Mouse (Mus musculus) neural tube, embryonic 15.5 days (tissue): ENCODE data around the gene Kdr. TPM values are rescaled to one million over a fixed set of nuclear protein-coding genes. Genes with fewer than 3 reads are reported as not detected.

Source experiments
- ATAC-seq: fragments of 200-750 bp; cut with Nextera tagmentation; 2 replicates; pipeline ENCODE4 v1.8.0; 2017; ENCODE audit warnings: mild to moderate bottlenecking, moderate TSS enrichment, moderate library complexity; ENCODE audit not compliant: low FRiP score
- H3K27ac ChIP-seq: fragments of 300-500 bp; sonication (generic); replicated peaks from 2 replicates; pipeline ENCODE4 v1.5.1; 2015; ENCODE audit warnings: mild to moderate bottlenecking, inconsistent platforms
- H3K27me3 ChIP-seq: fragments of 300-500 bp; sonication (generic); replicated peaks from 2 replicates; pipeline ENCODE4 v1.6.1; 2015; ENCODE audit warnings: inconsistent platforms
- H3K36me3 ChIP-seq: fragments of 300-500 bp; sonication (generic); 2 replicates; pipeline ENCODE4 v1.6.1; 2015; ENCODE audit warnings: inconsistent platforms
- H3K4me1 ChIP-seq: fragments of 300-500 bp; sonication (generic); 2 replicates; pipeline ENCODE4 v1.6.1; 2015; ENCODE audit warnings: inconsistent platforms
- H3K4me2 ChIP-seq: fragments of 300-500 bp; sonication (generic); 2 replicates; pipeline ENCODE4 v1.6.1; 2015; ENCODE audit warnings: inconsistent platforms, mild to moderate bottlenecking, moderate library complexity
- H3K4me3 ChIP-seq: fragments of 300-500 bp; sonication (generic); replicated peaks from 2 replicates; pipeline ENCODE4 v1.5.1; 2015; ENCODE audit warnings: mild to moderate bottlenecking, inconsistent platforms
- H3K9ac ChIP-seq: fragments of 300-500 bp; sonication (generic); replicated peaks from 2 replicates; pipeline ENCODE4 v1.6.1; 2015; ENCODE audit warnings: mild to moderate bottlenecking, inconsistent platforms
- H3K9me3 ChIP-seq: fragments of 300-500 bp; sonication (generic); replicated peaks from 2 replicates; pipeline ENCODE4 v1.6.1; 2016; ENCODE audit warnings: inconsistent platforms
- WGBS: fragments of 180-500 bp; shearing (Covaris S2); methylation state at CpG from one replicate; pipeline ENCODE4 v1.1.7; 2015; ENCODE audit warnings: mixed read lengths; 5-methylcytosine and 5-hydroxymethylcytosine counted together
- polyA plus RNA-seq: library from polyadenylated mRNA; unstranded; fragments of >200 nt; fragmentation: Nextera tagmentation; extraction: Ambion mirVana; gene quantifications from 2 replicates; pipeline ENCODE4 v1.2.1, GENCODE M21; 2015

Gene Kdr
- polyA plus RNA-seq, 1 experiment from 2014 or later = 20.0 TPM

GRCm38 (mm10) chr5:75955876-75956275 is 22.4 kb downstream of the Kdr start:
- Histone ChIP-seq H3K4me3 (no peak overlapping the region), H3K4me1 (no peaks in the 10 kb centered on the region), H3K9me3 (no peaks in the 10 kb centered on the region), H3K9ac (no peak overlapping the region), H3K36me3 (no peaks in the 10 kb centered on the region), H3K27me3 (no peaks in the 10 kb centered on the region), H3K4me2 (no peak overlapping the region), H3K27ac (no peak overlapping the region)
- WGBS = 94% methylated on average over 9 of the region's 9 CpGs
- ATAC-seq = no peak

- Histone ChIP-seq H3K36me3 (no peaks in the 10 kb centered on the region), H3K4me3 (no peak overlapping the region), H3K27ac (no peak overlapping the region), H3K4me2 (no peak overlapping the region), H3K4me1 (no peaks in the 10 kb centered on the region), H3K9me3 (no peaks in the 10 kb centered on the region), H3K9ac (no peak overlapping the region), H3K27me3 (no peaks in the 10 kb centered on the region)
- 89% methylated on average over 3 of the region's 3 CpGs for WGBS
- no peak for ATAC-seq
These were observed 23.4 kb downstream of the Kdr start for GRCm38 (mm10) chr5:75954778-75955330.

GRCm38 (mm10) chr5:75954218-75954617 is 24.0 kb downstream of the Kdr start:
- H3K4me1 ChIP-seq = no peaks in the 10 kb centered on the region
- no peak overlapping the region for H3K4me3 ChIP-seq
- H3K27me3 ChIP-seq = no peaks in the 10 kb centered on the region
- no peak overlapping the region for H3K27ac ChIP-seq
- no peak overlapping the region for H3K9ac ChIP-seq
- WGBS = 76% methylated on average over 3 of the region's 3 CpGs
- no peaks in the 10 kb centered on the region for H3K36me3 ChIP-seq
- ATAC-seq = no peak
- H3K4me2 ChIP-seq = no peak overlapping the region
- H3K9me3 ChIP-seq = no peaks in the 10 kb centered on the region

GRCm38 (mm10) chr5:75952131-75952795 is 26.0 kb downstream of the Kdr start:
- 42% methylated on average over 8 of the region's 8 CpGs for WGBS
- H3K4me1 ChIP-seq = no peaks in the 10 kb centered on the region

GRCm38 (mm10) chr5:75950866-75951265 is 27.4 kb downstream of the Kdr start:
- WGBS = 59% methylated on average over 2 of the region's 2 CpGs
- ATAC-seq = no peak
- H3K27ac ChIP-seq = no peak overlapping the region

More at GRCm38 (mm10) chr5:75952131-75952795, 26.0 kb downstream of the Kdr start:
- Histone ChIP-seq H3K27ac (no peak overlapping the region), H3K9ac (no peak overlapping the region), H3K36me3 (no peaks in the 10 kb centered on the region), H3K4me3 (no peak overlapping the region), H3K27me3 (no peaks in the 10 kb centered on the region), H3K9me3 (no peaks in the 10 kb centered on the region), H3K4me2 (no peak overlapping the region)
- ATAC-seq = no peak

GRCm38 (mm10) chr5:75945394-75945793 is 32.9 kb downstream of the Kdr start:
- WGBS = 82% methylated on average over 4 of the region's 4 CpGs
- no peak for ATAC-seq
- H3K4me2 ChIP-seq = no peak overlapping the region

More at GRCm38 (mm10) chr5:75950866-75951265, 27.4 kb downstream of the Kdr start:
- no peak overlapping the region for H3K9ac ChIP-seq
- no peak overlapping the region for H3K4me2 ChIP-seq
- H3K36me3 ChIP-seq = no peaks in the 10 kb centered on the region
- H3K27me3 ChIP-seq = no peaks in the 10 kb centered on the region
- H3K4me1 ChIP-seq = no peaks in the 10 kb centered on the region
- no peak overlapping the region for H3K4me3 ChIP-seq
- H3K9me3 ChIP-seq = no peaks in the 10 kb centered on the region

GRCm38 (mm10) chr5:75943301-75943700 is 35.0 kb downstream of the Kdr start:
- 96% methylated on average over 6 of the region's 6 CpGs for WGBS
- Histone ChIP-seq H3K9me3 (no peaks in the 10 kb centered on the region), H3K4me3 (no peak overlapping the region), H3K9ac (no peak overlapping the region), H3K4me1 (no peaks in the 10 kb centered on the region), H3K4me2 (no peak overlapping the region), H3K27ac (no peak overlapping the region), H3K36me3 (no peaks in the 10 kb centered on the region), H3K27me3 (no peaks in the 10 kb centered on the region)
- no peak for ATAC-seq

More at GRCm38 (mm10) chr5:75945394-75945793, 32.9 kb downstream of the Kdr start:
- Histone ChIP-seq H3K4me3 (no peak overlapping the region), H3K4me1 (no peaks in the 10 kb centered on the region), H3K27ac (no peak overlapping the region), H3K36me3 (no peaks in the 10 kb centered on the region), H3K27me3 (no peaks in the 10 kb centered on the region), H3K9ac (no peak overlapping the region), H3K9me3 (no peaks in the 10 kb centered on the region)

- no peak overlapping the region for H3K4me2 ChIP-seq
- no peak overlapping the region for H3K27ac ChIP-seq
- WGBS = 54% methylated on average over 11 of the region's 11 CpGs
- H3K9me3 ChIP-seq = no peaks in the 10 kb centered on the region
- no peak overlapping the region for H3K4me3 ChIP-seq
- no peaks in the 10 kb centered on the region for H3K27me3 ChIP-seq
- H3K9ac ChIP-seq = no peak overlapping the region
- H3K4me1 ChIP-seq = no peaks in the 10 kb centered on the region
- H3K36me3 ChIP-seq = no peaks in the 10 kb centered on the region
- no peak for ATAC-seq
These were observed 36.3 kb downstream of the Kdr start for GRCm38 (mm10) chr5:75941775-75942580.

- no peak overlapping the region for H3K4me3 ChIP-seq
- H3K27me3 ChIP-seq = no peaks in the 10 kb centered on the region
- no peak overlapping the region for H3K9ac ChIP-seq
- no peaks in the 10 kb centered on the region for H3K4me1 ChIP-seq
- H3K27ac ChIP-seq = no peak overlapping the region
- H3K36me3 ChIP-seq = no peaks in the 10 kb centered on the region
- 71% methylated on average over 8 of the region's 8 CpGs for WGBS
- no peak overlapping the region for H3K4me2 ChIP-seq
- ATAC-seq = no peak
- no peaks in the 10 kb centered on the region for H3K9me3 ChIP-seq
These were observed 39.0 kb downstream of the Kdr start for GRCm38 (mm10) chr5:75939144-75939732.

GRCm38 (mm10) chr5:75938012-75938411 is 40.2 kb downstream of the Kdr start:
- ATAC-seq = no peak
- Histone ChIP-seq H3K4me3 (no peak overlapping the region), H3K9ac (no peak overlapping the region), H3K27ac (no peak overlapping the region), H3K4me1 (no peaks in the 10 kb centered on the region), H3K9me3 (no peaks in the 10 kb centered on the region), H3K36me3 (no peaks in the 10 kb centered on the region), H3K4me2 (no peak overlapping the region), H3K27me3 (no peaks in the 10 kb centered on the region)
- WGBS = 81% methylated on average over 4 of the region's 4 CpGs

GRCm38 (mm10) chr5:75936223-75936622 is 42.0 kb downstream of the Kdr start:
- H3K36me3 ChIP-seq = no peaks in the 10 kb centered on the region
- no peaks in the 10 kb centered on the region for H3K4me1 ChIP-seq
- no peak for ATAC-seq
- WGBS = 80% methylated on average over 6 of the region's 6 CpGs
- no peak overlapping the region for H3K9ac ChIP-seq
- H3K9me3 ChIP-seq = no peaks in the 10 kb centered on the region
- H3K27me3 ChIP-seq = no peaks in the 10 kb centered on the region
- no peak overlapping the region for H3K4me3 ChIP-seq
- no peak overlapping the region for H3K4me2 ChIP-seq
- no peak overlapping the region for H3K27ac ChIP-seq
